Mouse (Mus musculus) C3H10T1/2 (cell line): ENCODE measurements around the gene 1700047I17Rik2. TPM values are rescaled to one million over a fixed set of nuclear protein-coding genes. Genes with fewer than 3 reads are reported as not detected.

Experiments
- polyA plus RNA-seq, 2 experiments: library from polyadenylated mRNA; unstranded; fragments of >200 nt; fragmentation: generic; extraction: Trizol; gene quantifications; one replicate each; pipeline ENCODE4 v1.2.1; 2012; ENCODE audit warnings: missing spikeins in 2 of 2

Gene 1700047I17Rik2
- not detected for polyA plus RNA-seq

DNA sequence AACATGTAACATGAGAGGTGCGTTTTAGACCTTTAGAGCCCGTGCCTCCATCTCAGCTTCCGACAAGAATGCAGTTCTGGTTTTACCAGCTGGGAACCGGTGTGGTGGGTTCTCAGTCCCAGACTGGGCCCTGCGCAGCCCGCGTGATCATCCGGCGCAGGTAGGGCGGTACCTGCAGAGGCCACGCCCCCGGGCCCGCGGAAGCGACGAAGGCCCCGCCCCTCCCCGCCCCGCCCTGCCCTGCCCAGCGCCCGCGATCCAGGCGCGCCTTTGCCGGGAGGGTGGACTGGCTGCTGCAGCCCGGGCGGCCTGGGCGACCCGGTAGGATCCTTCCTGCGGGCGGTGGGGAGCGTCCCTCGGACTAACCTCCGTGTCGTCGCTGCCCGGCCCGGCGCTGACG lies at the start of gene 1700047I17Rik2:
1700047I17Rik2 (plus strand) TSS at position 287 of the 400 bp plus-strand sequence.

DNA sequence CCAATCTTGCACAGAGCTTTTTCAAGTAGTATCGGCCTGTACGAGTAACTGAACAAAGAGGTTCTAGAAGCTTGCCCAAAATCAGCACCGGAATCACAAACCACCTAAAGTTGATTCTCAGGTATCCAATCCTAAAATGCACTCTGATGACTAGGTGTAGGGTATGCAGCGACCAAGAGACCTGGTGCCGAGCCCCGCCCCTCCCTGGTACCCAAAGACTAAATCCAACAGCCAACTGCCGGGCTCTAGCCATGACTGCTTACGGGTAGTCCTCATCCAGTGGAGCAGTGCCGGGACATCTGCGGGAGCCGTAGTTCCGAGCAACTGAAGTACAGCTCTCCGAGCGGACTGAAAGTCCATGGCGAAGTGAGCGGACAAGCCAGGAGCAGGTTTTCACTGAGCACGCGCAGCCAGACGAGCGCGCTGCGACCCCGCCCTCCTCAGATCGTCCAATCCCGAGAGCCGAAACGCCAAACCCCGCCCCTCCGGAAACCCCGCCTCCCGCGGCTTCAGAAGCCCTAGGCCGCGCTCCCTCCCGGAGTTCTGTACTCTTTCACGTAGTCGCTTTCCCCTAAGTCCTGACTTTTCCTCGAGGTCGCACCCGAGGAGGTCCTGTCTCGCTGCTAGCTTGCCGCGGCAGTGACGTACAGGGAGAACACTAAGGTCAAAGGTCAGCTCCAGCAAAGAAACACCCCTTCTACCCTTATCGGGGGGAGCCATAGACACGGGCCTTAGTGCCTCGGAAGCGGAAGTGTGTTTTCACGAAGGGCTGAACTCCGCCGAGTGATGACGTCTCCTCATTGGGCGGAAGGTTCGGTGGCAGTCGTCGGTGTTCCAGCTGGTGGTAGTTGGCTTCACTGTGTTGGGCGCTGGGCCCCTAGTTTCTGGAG lies 44.6 kb upstream of the 1700047I17Rik2 start, which contains the start of gene Srp54b:
Srp54b (plus strand) TSS at position 546 of the 890 bp plus-strand sequence.

DNA sequence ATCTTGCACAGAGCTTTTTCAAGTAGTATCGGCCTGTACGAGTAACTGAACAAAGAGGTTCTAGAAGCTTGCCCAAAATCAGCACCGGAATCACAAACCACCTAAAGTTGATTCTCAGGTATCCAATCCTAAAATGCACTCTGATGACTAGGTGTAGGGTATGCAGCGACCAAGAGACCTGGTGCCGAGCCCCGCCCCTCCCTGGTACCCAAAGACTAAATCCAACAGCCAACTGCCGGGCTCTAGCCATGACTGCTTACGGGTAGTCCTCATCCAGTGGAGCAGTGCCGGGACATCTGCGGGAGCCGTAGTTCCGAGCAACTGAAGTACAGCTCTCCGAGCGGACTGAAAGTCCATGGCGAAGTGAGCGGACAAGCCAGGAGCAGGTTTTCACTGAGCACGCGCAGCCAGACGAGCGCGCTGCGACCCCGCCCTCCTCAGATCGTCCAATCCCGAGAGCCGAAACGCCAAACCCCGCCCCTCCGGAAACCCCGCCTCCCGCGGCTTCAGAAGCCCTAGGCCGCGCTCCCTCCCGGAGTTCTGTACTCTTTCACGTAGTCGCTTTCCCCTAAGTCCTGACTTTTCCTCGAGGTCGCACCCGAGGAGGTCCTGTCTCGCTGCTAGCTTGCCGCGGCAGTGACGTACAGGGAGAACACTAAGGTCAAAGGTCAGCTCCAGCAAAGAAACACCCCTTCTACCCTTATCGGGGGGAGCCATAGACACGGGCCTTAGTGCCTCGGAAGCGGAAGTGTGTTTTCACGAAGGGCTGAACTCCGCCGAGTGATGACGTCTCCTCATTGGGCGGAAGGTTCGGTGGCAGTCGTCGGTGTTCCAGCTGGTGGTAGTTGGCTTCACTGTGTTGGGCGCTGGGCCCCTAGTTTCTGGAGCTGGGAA lies 30.5 kb downstream of the 1700047I17Rik2 start, which contains the start of gene Srp54c:
Srp54c (plus strand) TSS at position 543 of the 894 bp plus-strand sequence.

Other genes starting within 250 kb of the 1700047I17Rik2 start
- not detected for gene Gm20403, start 213.1 kb upstream of the 1700047I17Rik2 start, polyA plus RNA-seq
- gene Baz1a, start 185.2 kb upstream of the 1700047I17Rik2 start, polyA plus RNA-seq, result 1 to 10 TPM; 1.6 to 2.1 TPM
- gene 2700097O09Rik, start 119.5 kb upstream of the 1700047I17Rik2 start, polyA plus RNA-seq, result 1 to 10 TPM in 1 of 2 experiments, under 1 TPM in 1; 0.39 to 4.2 TPM
- gene Srp54a, start 119.3 kb upstream of the 1700047I17Rik2 start, polyA plus RNA-seq, result 1 to 10 TPM in 1 of 2 experiments, under 1 TPM in 1; 0.78 to 6.1 TPM
- gene Fam177a, start 75.1 kb upstream of the 1700047I17Rik2 start, polyA plus RNA-seq, result 1 to 10 TPM; 4.5 to 7.2 TPM
- gene Srp54b, start 44.5 kb upstream of the 1700047I17Rik2 start, polyA plus RNA-seq, result 1 to 10 TPM in 1 of 2 experiments, under 1 TPM in 1; 0.41 to 9.4 TPM
- gene Srp54c, start 30.6 kb downstream of the 1700047I17Rik2 start, polyA plus RNA-seq, result 10 to 100 TPM in 1 of 2 experiments, under 1 TPM in 1; 0.94 to 10.6 TPM
- gene 1110008L16Rik, start 100.0 kb downstream of the 1700047I17Rik2 start, polyA plus RNA-seq, result 10 to 100 TPM in 1 of 2 experiments, 1 to 10 TPM in 1; 4.0 to 10.8 TPM
- 1 to 10 TPM in 1 of 2 experiments, under 1 TPM in 1; 0.42 to 3.3 TPM for gene Ppp2r3c, start 103.4 kb downstream of the 1700047I17Rik2 start, polyA plus RNA-seq
- 100 to 1,000 TPM in 1 of 2 experiments, 10 to 100 TPM in 1; 74.4 to 208 TPM for gene Psma6, start 184.6 kb downstream of the 1700047I17Rik2 start, polyA plus RNA-seq